Mouse (Mus musculus): Measurements from ENCODE around the gene Abcc3. TPM values are rescaled to one million over a fixed set of nuclear protein-coding genes. Genes with fewer than 3 reads are reported as not detected.

Abcc3 gene
- polyA plus RNA-seq, 1 experiment from 2014 or later: 8.4 TPM

DNA sequence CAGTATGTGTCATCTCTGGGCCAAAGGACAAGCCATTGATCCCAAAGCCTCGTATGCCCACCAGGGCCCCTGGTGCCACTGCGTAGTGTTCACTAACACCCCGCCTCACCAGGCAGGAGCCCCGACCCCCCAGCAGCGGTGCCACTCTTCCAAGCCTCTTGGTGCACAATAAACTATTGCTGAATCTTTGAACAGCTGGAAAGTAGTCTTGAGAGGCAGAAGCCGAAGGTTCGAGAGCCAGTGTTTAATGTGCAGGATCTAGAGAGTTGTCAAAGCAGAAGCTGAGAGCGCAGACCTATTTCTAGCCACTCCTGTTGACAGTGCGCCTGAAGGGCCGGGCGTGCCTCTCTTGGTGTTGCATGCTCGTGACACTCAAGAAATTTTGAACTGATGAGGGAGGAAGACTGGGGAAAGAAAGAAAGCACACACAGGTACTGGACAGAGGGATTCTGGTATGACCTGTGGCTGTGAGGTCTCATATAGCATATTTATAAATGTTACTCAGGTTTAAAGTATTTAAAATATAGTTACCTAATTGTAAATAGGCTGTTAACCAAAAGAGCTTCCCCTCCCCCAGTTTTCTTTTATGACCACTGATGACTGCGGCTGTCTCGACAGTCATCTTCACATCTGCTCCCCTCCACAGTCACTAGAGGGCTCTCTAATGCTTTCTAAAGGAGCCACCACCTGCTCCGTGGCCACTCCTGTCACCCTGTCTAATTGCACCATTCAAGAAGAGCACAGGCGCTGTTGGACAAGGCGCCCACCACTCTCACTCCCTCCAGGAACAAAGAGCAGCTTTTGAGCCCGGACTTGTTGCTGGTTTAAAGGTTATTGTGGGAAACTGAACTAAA is 52.8 kb downstream of the Abcc3 start:
- Histone ChIP-seq H3K27ac (replicated peaks) (no peak overlapping the region), H3K4me2 (no peak overlapping the region), H3K27me3 (no peaks in the 10 kb centered on the region), H3K4me3 (replicated peaks) (no peak overlapping the region), H3K4me1 (replicated peaks) (peaks cover 59% of the 10 kb centered on the region), H3K9me3 (replicated peaks) (no peaks in the 10 kb centered on the region), H3K36me3 (replicated peaks) (peaks cover 33% of the 10 kb centered on the region), H3K9ac (no peak overlapping the region)
- 51% methylated on average over 18 of the region's 18 CpGs for WGBS (ENCODE audit: insufficient replicate concordance)
- peak; percentile 54; the same call in 1 of the 2 replicates for ATAC-seq (ENCODE audit: insufficient read depth)

- H3K9me3 ChIP-seq (replicated peaks): no peaks in the 10 kb centered on the region
- no peak overlapping the region for H3K9ac ChIP-seq
- peaks cover 41% of the 10 kb centered on the region for H3K36me3 ChIP-seq (replicated peaks)
- H3K27ac ChIP-seq (replicated peaks): 0 out of 2 replicates have a peak overlapping the region, but pooled peaks have one; percentile 7
- no peaks in the 10 kb centered on the region for H3K27me3 ChIP-seq
- no peak overlapping the region for H3K4me3 ChIP-seq (replicated peaks)
- 75% methylated on average over 2 of the region's 2 CpGs for WGBS (ENCODE audit: insufficient replicate concordance)
- ATAC-seq (ENCODE audit: insufficient read depth): no peak
- H3K4me2 ChIP-seq: no peak overlapping the region
- peaks cover 69% of the 10 kb centered on the region for H3K4me1 ChIP-seq (replicated peaks)
Observed at GRCm38 (mm10) chr11:94338347-94338746, 54.5 kb downstream of the Abcc3 start.

DNA sequence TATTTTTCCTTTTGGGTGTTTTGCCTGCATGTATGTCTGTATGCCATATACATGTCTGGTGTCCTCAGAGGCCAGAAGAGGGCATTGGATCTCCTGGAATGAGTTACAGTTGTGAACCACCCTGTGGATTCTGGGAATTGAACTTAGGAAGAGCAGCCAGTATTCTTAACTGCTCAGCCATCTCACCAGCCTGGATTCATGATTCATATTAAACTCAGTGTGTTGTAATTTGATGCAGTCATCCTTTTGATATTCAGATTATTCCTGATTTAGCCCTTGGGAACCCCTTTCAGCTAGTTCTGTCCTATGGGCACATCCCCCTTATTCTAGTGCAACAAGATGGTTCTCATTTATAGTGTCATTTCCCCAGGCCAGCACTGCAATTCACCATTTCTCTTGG is 56.2 kb downstream of the Abcc3 start:
- Histone ChIP-seq H3K4me3 (replicated peaks) (no peak overlapping the region), H3K27me3 (no peaks in the 10 kb centered on the region), H3K27ac (replicated peaks) (no peak overlapping the region), H3K4me2 (no peak overlapping the region), H3K9ac (no peak overlapping the region), H3K4me1 (replicated peaks) (peaks cover 69% of the 10 kb centered on the region), H3K36me3 (replicated peaks) (peaks cover 41% of the 10 kb centered on the region), H3K9me3 (replicated peaks) (no peaks in the 10 kb centered on the region)
- ATAC-seq (ENCODE audit: insufficient read depth): no peak

- H3K9ac ChIP-seq: 0 out of 2 replicates have a peak overlapping the region, but pooled peaks have one; percentile 12
- peak overlapping the region; percentile 9; the same call in 1 of the 2 replicates for H3K4me3 ChIP-seq (replicated peaks)
- H3K27ac ChIP-seq (replicated peaks): peak overlapping the region; percentile 77
- ATAC-seq (ENCODE audit: insufficient read depth): peak; percentile 96
- peaks cover 74% of the 10 kb centered on the region for H3K4me1 ChIP-seq (replicated peaks)
- peaks cover 36% of the 10 kb centered on the region for H3K36me3 ChIP-seq (replicated peaks)
- no peaks in the 10 kb centered on the region for H3K9me3 ChIP-seq (replicated peaks)
- peak overlapping the region; percentile 58 for H3K4me2 ChIP-seq
- no peaks in the 10 kb centered on the region for H3K27me3 ChIP-seq
- WGBS (ENCODE audit: insufficient replicate concordance): 71% methylated on average over 8 of the region's 8 CpGs
Observed at GRCm38 (mm10) chr11:94334386-94334968, 58.3 kb downstream of the Abcc3 start.

- peaks cover 18% of the 10 kb centered on the region for H3K36me3 ChIP-seq (replicated peaks)
- WGBS (ENCODE audit: insufficient replicate concordance): 84% methylated on average over 6 of the region's 6 CpGs
- no peak overlapping the region for H3K4me3 ChIP-seq (replicated peaks)
- ATAC-seq (ENCODE audit: insufficient read depth): no peak
- H3K9ac ChIP-seq: no peak overlapping the region
- no peak overlapping the region for H3K27ac ChIP-seq (replicated peaks)
- H3K27me3 ChIP-seq: no peaks in the 10 kb centered on the region
- H3K4me1 ChIP-seq (replicated peaks): peaks cover 75% of the 10 kb centered on the region
- H3K4me2 ChIP-seq: no peak overlapping the region
- H3K9me3 ChIP-seq (replicated peaks): no peaks in the 10 kb centered on the region
Observed at GRCm38 (mm10) chr11:94332726-94333125, 60.1 kb downstream of the Abcc3 start.

DNA sequence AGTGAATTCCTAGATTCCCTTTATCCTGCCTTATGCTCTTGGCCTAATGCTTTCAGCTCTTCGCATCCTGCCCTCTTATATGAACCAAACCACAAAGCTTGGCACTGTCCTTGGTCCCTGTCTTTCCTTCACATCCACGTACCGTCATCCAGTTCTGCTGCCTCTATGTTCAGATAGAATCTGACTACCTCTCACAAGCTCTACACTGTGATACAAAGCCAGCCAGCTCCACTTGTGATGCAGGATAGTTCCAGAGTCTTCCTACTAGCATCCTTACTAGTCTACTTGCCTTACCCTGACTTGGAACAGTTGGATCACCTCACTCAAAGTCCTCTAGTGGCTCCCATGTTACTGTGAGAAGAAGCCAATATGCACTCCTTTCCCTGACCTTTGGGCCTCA is 62.6 kb downstream of the Abcc3 start:
- no peak for ATAC-seq (ENCODE audit: insufficient read depth)
- Histone ChIP-seq H3K4me3 (replicated peaks) (no peak overlapping the region), H3K4me2 (no peak overlapping the region), H3K27me3 (no peaks in the 10 kb centered on the region), H3K27ac (replicated peaks) (peak overlapping the region; percentile 2; the same call in 1 of the 2 replicates), H3K36me3 (replicated peaks) (peaks cover 10% of the 10 kb centered on the region; the same call in 1 of the 2 replicates), H3K9me3 (replicated peaks) (no peaks in the 10 kb centered on the region), H3K9ac (no peak overlapping the region), H3K4me1 (replicated peaks) (peaks cover 76% of the 10 kb centered on the region)
- WGBS (ENCODE audit: insufficient replicate concordance): 88% methylated on average over 3 of the region's 3 CpGs

DNA sequence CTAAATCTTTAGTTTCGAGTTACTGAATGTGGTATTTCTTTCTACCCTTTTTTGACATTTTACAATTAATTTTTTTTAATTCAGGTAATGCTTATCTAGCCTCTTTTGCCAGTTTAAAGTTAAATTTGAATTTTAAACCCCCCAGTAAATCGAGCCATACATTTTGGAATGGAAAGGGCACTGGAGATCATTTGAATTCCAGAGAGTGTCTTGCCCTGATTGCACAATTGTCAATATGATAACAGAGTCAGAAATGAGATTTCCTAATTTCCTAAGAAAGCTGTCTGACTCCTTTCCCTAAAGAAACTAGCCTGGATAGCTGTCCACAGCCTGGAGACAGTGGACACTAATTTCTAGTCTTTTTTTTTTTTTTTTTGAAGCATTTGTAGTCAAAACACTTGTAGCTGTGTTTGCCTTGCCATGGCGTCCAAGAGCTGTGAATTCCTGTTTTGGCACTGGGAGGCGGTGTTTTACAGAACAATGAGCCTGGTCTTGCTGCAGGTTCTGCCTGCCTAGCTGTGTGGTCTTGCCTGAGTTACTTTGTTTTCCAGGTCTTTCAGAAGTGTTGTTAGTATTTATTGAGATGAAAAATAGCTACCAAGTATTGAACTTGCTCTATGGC is 63.4 kb downstream of the Abcc3 start:
- H3K27me3 ChIP-seq: no peaks in the 10 kb centered on the region
- no peak for ATAC-seq (ENCODE audit: insufficient read depth)
- WGBS (ENCODE audit: insufficient replicate concordance): 48% methylated on average over 4 of the region's 4 CpGs
- 0 out of 2 replicates have a peak, but pooled peaks cover 5% of the 10 kb centered on the region for H3K36me3 ChIP-seq (replicated peaks)
- H3K4me2 ChIP-seq: no peak overlapping the region
- H3K4me1 ChIP-seq (replicated peaks): peaks cover 70% of the 10 kb centered on the region
- H3K9me3 ChIP-seq (replicated peaks): no peaks in the 10 kb centered on the region
- H3K9ac ChIP-seq: no peak overlapping the region
- no peak overlapping the region for H3K4me3 ChIP-seq (replicated peaks)
- no peak overlapping the region for H3K27ac ChIP-seq (replicated peaks)

DNA sequence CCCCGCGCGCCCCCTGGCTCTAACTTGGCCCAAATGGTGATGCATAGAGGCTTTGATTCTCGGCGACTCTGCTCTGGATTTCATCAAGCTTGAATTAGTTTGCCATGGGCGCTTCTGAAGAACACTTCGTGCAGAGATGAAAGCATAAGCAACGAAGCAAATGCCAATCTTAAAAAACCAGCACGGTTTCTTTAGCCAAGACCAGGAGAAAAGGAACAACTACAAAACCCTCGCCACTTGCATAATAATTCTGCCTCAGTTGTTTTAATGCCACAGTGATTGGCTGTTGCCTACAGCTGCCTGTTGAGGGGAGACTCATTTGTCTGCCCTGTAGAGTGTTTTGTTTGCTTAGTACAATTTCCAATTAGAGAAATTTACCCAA is 64.2 kb downstream of the Abcc3 start:
- Histone ChIP-seq H3K4me2 (peak overlapping the region; percentile 93), H3K9me3 (replicated peaks) (no peaks in the 10 kb centered on the region), H3K36me3 (replicated peaks) (0 out of 2 replicates have a peak, but pooled peaks cover 2% of the 10 kb centered on the region), H3K9ac (peak overlapping the region; percentile 87), H3K4me1 (replicated peaks) (peaks cover 63% of the 10 kb centered on the region), H3K27me3 (no peaks in the 10 kb centered on the region), H3K27ac (replicated peaks) (peak overlapping the region; percentile 91), H3K4me3 (replicated peaks) (peak overlapping the region; percentile 79)
- ATAC-seq (ENCODE audit: insufficient read depth): no peak
- 5% methylated on average over 10 of the region's 10 CpGs for WGBS (ENCODE audit: insufficient replicate concordance)

DNA sequence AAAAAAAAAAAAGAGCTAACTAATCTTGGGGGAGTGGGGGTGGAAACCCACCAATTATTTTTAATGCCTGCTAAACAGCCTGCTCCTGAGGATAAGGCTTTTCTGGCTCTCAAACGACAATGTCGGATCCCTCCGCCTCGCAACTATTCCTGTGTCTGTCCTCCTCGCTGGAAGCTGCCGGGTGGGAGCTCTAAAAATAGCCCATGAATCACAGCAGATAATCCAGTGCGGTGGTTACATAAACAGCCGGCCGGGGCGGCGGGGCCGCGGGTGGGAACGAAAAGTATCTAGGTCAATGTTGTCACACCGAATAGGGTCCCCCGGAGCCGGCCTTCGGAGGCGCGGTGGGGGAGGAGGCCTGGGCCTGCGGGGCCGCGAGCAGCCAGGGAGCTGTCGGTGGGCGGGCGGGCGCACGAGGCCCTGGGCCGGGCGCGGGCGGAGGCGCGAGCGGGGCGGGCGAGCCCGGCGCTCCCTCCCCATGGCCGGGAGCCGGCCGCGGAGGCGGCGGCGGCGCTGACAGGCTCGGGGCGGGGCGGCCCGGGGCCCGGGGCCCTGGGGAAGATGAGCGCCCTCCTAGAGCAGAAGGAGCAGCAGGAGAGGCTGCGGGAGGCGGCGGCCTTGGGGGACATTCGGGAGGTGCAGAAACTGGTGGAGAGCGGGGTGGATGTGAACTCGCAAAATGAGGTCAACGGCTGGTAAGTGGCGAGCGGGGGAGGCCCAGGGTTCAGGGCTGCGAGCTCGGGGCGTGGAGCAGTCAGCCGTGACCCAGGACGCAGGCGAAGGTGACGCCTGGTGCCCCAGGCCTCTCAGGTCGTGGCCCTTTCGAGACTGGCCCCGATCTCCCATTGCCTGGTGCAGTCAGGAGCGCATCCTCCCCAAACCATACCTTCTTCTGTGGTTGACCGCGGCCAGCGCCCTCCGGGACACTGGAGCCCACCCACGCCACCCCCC is 64.8 kb downstream of the Abcc3 start, which contains the start of gene Ankrd40:
Gene Ankrd40 (plus strand): TSS at position 309 of the 951 bp plus-strand sequence.
- H3K4me1 ChIP-seq (replicated peaks): peaks cover 60% of the 10 kb centered on the region
- no peaks in the 10 kb centered on the region for H3K9me3 ChIP-seq (replicated peaks)
- H3K36me3 ChIP-seq (replicated peaks): no peaks in the 10 kb centered on the region
- ATAC-seq (ENCODE audit: insufficient read depth): peak; percentile 87
- H3K9ac ChIP-seq: peak within 1 kb of the TSS; percentile 87
- peak within 1 kb of the TSS; percentile 79 for H3K4me3 ChIP-seq (replicated peaks)
- under 1% methylated on average over 78 of the region's 78 CpGs for WGBS (ENCODE audit: insufficient replicate concordance)
- H3K4me2 ChIP-seq: peak within 1 kb of the TSS; percentile 93
- H3K27ac ChIP-seq (replicated peaks): peak within 1 kb of the TSS; percentile 91
- no peaks in the 10 kb centered on the region for H3K27me3 ChIP-seq

DNA sequence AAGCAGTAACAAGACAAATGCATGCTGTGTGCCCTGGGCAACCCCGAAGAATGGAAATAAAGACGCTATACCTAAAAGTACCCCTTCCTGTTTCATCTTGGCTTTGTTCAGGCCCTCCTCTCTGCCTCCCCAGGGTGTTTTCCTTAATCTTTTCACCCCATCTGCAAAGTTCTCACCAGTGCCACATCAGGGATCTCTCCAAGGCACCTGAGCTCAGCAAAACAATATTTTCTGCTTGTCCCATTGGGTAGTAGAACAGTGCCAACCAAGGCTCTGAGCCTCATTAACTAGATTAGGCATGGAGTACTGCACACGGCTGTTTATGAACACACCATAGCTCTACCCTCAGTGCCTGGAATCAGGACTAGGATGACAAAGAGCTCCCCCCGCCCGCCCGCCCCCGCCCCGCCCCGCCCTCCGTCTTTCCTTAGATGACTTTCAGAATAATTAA is 65.8 kb downstream of the Abcc3 start:
- H3K9me3 ChIP-seq (replicated peaks): no peaks in the 10 kb centered on the region
- H3K4me2 ChIP-seq: peak overlapping the region; percentile 93
- H3K27ac ChIP-seq (replicated peaks): no peak overlapping the region
- peaks cover 58% of the 10 kb centered on the region for H3K4me1 ChIP-seq (replicated peaks)
- no peaks in the 10 kb centered on the region for H3K27me3 ChIP-seq
- H3K36me3 ChIP-seq (replicated peaks): no peaks in the 10 kb centered on the region
- 20% methylated on average over 10 of the region's 10 CpGs for WGBS (ENCODE audit: insufficient replicate concordance)
- no peak overlapping the region for H3K9ac ChIP-seq
- ATAC-seq (ENCODE audit: insufficient read depth): no peak
- H3K4me3 ChIP-seq (replicated peaks): peak overlapping the region; percentile 79; the same call in 1 of the 2 replicates
